Mouse (Mus musculus) adrenal gland, postnatal 25 days (tissue): ENCODE data around the gene Dnajb4. TPM values are rescaled to one million over a fixed set of nuclear protein-coding genes. Genes with fewer than 3 reads are reported as not detected.
"Not testable (repeated sequence)": the region's sequence is repeated elsewhere in the genome, so short reads cannot be mapped to it uniquely, and the experiment has no call there.

Source experiments
- DNase-seq: peaks from one replicate; pipeline ENCODE4 v3.0.0; 2021; ENCODE audit warnings: mixed read lengths
- total RNA-seq: library from RNA; stranded (reverse); gene quantifications from 2 replicates; pipeline ENCODE4 v1.2.3, GENCODE M21; 2021

Gene Dnajb4
- total RNA-seq, 1 experiment from 2014 or later = 35.4 TPM

DNA sequence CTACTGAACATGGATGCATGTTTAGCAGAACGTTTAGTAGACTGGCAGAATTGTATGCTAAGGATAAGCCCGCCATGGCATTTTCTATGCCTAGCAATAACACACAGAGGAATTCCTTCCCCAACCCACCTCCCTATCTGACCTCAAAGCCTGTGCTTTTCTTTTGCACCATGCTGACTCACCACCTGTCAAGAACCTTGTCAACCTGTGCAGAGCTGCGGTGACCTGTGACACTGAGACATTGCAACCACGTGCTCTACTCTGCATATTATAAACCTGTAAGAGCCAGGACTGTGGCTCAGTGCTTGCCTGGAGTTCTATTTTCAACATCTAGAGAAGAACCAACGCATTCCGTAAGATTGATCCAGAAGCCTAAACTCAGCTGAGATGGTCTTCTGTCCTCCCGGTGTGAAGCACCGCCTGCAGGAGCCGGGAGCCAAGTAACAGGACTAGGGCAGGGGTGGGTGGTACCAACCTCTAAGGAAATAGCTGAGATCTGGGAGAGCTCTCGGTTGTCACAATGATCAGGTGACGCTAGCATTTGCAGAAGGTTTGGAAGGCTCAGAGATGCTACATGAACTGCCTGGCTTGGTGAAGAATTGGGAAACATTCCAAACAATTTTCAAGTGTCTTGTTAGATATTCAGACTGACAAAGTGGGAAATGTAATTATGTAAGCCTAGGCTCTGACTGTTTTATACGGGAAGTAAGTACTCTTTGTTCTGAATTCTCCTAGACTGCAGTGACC lies 62.8 kb downstream of the Dnajb4 start:
- DNase-seq = no peak

DNA sequence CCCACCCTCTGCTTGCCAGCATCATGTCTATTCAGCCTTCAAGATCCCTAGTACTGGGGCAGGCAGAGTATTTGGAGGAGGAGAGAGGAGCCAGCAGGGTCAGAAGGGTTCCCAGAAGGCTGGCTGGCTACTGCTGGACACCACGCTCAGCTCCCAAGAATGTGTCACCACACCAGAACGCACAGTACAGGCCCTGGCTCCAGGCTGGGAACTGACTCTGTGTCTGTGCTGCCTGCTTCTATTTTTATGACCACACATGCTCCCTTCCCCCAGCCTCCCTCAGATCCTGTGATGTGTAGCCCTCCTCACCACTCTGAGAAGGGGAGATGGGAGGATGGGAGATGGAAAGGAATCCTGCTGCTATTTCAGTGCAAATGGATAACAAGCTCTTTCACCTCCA lies 64.9 kb downstream of the Dnajb4 start:
- peak; percentile 28 for DNase-seq

DNA sequence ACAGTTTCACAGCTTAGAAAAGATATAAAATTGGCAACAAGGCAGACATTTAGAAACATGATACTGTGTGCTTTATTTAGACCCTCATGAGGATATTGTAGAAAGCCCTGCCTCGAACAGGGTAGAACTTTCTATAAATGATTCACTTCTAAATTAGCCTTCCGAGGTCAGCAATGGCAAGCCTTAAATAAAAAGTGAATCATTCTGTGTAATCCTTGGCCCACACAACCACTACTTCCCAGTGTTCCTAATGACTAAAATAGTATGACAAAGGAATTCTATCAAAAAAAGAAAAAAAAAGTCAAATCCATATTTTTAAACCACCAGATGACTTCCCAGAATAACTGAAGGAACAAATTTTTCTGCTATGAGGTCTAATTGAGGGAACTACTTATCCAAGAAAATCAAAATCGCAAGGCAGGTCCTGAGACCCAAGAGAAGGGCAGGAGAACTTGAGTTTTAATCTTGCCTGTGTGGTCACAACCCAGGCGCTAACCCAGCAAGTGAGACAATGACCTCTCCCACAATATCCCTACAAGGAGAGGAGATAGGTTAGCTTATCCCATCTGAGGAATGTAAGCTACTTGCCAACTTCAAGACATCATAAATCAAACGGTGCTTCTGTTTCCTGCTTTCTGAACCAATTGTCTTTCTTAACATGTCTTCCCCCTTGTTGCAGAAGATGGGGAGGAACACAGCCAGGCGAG lies 67.0 kb downstream of the Dnajb4 start:
- DNase-seq = no peak

DNA sequence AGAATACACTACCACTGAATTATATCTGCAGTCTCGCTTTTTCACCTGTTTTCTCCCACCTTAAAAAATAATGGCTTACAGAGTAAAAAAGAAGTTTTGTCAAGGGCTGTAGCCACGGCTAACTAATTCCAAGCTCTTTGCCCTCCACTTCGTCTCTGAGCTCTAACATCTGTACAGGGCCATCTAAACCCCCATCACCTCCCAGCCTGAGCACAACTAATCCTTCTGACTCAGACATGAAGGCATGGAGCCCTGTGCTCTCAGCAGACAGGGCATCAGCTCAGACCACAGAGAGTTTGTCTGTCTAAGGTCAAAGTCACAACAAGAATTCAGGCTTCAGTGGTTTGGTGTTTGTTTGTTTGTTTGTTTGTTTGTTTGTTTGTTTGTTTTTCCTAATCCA lies 68.0 kb downstream of the Dnajb4 start:
- no peak for DNase-seq

DNA sequence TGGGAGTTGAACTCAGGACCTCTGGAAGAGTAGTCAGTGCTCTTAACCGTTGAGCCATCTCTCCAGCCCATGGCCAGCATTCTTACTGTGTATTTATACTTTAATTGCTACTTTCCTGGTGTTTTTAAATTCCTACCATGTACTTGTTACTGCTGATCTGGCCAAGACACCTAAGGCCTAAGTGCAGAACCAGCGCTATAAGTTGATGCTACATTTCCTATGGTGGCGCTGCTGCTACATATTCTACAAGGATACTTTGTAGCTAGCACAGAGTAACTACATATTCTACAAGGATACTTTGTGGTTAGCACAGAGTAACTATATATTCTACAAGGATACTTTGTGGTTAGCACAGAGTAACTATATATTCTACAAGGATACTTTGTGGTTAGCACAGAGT lies 70.8 kb downstream of the Dnajb4 start:
- not testable (repeated sequence) for DNase-seq

DNA sequence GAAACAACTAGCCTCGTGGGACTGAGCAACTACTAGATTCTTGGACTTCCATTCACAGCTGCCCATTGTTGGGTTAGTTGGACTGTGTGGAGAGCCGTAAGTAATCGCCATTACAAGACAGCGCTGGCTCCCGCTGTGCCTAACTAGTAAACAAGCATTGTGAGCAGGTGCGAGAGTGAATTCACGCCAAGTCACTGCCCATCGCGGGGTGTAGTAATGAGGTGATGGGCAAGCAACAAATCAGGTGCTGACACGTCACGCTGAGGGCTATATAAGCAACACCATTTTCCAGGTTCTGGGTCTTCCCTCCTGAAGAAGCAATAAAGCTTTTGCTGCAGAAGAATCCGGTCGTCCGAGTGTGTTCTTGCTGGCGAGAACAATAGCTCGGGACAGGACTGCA lies 74.0 kb downstream of the Dnajb4 start:
- DNase-seq = not testable (repeated sequence)

DNA sequence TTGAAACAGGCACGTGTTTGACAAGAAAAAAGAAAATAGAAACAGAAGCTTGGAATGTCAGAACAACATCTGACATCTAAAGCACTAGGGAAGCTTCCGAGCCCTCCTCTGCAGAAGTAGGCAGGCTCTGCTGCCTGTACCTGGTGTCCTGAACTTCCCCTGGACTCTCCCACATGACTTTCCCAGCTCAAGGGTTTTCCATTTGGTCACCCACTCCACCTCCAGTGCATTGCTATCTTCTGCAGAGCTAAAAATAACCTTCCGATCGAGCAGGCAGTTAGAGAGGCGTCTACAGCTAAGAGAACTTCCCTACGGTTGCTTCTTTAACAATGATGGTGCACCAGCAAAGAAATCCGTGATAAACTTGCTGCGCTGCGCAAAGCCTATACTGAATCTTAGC lies 76.5 kb downstream of the Dnajb4 start:
- no peak for DNase-seq

DNA sequence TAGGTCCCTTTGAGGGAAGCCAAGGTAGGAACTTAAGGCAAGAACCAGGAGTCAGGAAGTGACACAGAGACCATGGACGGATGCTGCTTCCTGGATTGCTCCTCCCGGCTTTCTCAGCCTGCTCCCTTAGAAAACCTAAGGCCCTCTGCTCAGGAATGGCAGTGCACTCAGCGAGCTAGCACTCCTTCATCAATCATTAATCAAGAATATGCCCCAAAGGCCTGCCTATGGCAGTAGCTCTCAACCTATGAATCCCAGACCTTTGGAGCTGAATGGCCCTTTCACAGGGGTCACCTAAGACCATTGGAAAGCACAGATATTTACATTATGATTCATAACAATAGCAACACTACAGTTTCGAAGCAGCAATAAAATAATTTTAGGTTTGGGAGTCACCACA lies 79.1 kb downstream of the Dnajb4 start:
- DNase-seq = no peak

DNA sequence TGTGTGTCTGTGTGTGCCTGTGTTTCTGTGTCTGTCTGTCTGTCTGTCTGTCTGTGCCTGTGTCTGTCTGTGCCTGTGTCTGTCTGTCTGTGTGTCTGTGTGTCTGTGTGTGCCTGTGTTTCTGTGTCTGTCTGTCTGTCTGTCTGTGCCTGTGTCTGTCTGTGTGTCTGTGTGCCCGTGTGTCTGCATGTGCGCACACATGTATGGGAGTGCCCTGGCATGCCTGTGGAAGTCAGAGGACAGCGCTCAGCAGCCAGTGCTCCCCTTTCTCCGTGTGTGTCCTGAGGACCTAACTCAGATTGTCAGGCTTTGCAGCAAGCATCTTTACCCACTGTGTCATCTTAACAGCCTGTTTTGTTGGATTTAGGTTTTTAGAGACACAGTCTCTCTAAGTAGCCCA lies 80.7 kb downstream of the Dnajb4 start:
- DNase-seq = not testable (repeated sequence)

DNA sequence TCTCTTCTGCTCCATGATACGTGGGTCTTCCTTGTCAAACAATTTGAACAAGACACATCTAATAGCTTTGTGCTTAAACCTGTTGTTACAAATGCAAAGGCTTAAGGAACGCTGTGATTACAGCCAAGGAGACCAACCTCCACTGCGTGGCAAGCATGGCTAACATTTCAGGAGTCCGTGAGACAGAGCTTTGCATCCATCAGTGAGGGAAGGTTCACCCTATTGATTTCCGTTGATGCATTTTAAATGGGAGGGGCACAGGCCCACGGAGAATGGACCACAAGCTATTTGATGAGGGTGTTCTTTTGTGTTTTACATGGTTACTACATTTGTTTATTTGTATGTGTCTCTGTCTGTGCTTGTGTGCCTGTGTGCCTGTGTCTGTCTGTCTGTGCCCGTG lies 81.5 kb downstream of the Dnajb4 start:
- DNase-seq = no peak

Other genes starting within 250 kb of the Dnajb4 start
- gene Gipc2, start 44.1 kb downstream of the Dnajb4 start, total RNA-seq = 1.1 TPM in 1 of 2 replicates, not detected in the other
- gene Fubp1, start 120 bp upstream of the Dnajb4 start, total RNA-seq = 157 and 210 TPM in 2 replicates
- gene Nexn, start 56.0 kb upstream of the Dnajb4 start, total RNA-seq = 3.5 and 4.7 TPM in 2 replicates
- gene Miga1, start 130.1 kb upstream of the Dnajb4 start, total RNA-seq = 6.3 and 10.8 TPM in 2 replicates
- gene Usp33, start 136.2 kb upstream of the Dnajb4 start, total RNA-seq = 121 and 126 TPM in 2 replicates
- 37.3 and 45.0 TPM in 2 replicates for gene Zzz3, start 185.2 kb upstream of the Dnajb4 start, total RNA-seq